Mouse (Mus musculus) MEL (cell line): ENCODE results near the gene Fosl1.
A peak's percentile ranks its signal among the peaks of the same experiment; 100 is the strongest.

ENCODE experiments used
- CHD2 ChIP-seq: IDR thresholded peaks from 2 replicates; pipeline ENCODE4 v1.6.1; 2011; ENCODE audit warnings: low read length, improper control_type of control experiment
- CTCF ChIP-seq, 3 experiments: IDR thresholded peaks in 2 of 3; conservative IDR thresholded peaks in 1 of 3; 2 replicates each; pipeline ENCODE4 v1.5.1; 2011 to 2012; ENCODE audit warnings: low read length in 3 of 3, low read depth in 2 of 3, mild to moderate bottlenecking in 2 of 3, improper control_type of control experiment in 1 of 3, inconsistent platforms in 1 of 3, mixed read lengths in 1 of 3, moderate library complexity in 1 of 3; ENCODE audit not compliant: control insufficient read depth in 1 of 3, insufficient read depth in 1 of 3, poor library complexity in 1 of 3, severe bottlenecking in 1 of 3
- E2F4 ChIP-seq: IDR thresholded peaks from 2 replicates; pipeline ENCODE4 v1.6.1; 2011; ENCODE audit warnings: low read depth, low read length, improper control_type of control experiment, borderline replicate concordance
- KAT2A ChIP-seq: conservative IDR thresholded peaks from 2 replicates; pipeline ENCODE4 v1.6.1; 2012; ENCODE audit warnings: low read depth, low read length, improper control_type of control experiment, inconsistent platforms
- MAZ ChIP-seq: IDR thresholded peaks from 2 replicates; pipeline ENCODE4 v1.6.1; 2012; ENCODE audit warnings: low read depth, mild to moderate bottlenecking, inconsistent platforms, low read length, improper control_type of control experiment
- POLR2A ChIP-seq, 2 experiments: IDR thresholded peaks; 2 replicates each; pipeline ENCODE4 v1.6.1; 2011 to 2012; ENCODE audit warnings: low read length in 2 of 2, mild to moderate bottlenecking in 2 of 2, control low read depth in 1 of 2, improper control_type of control experiment in 1 of 2, low read depth in 1 of 2, moderate library complexity in 1 of 2; ENCODE audit not compliant: control insufficient read depth in 1 of 2, insufficient read depth in 1 of 2, poor library complexity in 1 of 2
- POLR2AphosphoS2 ChIP-seq: IDR thresholded peaks from 2 replicates; pipeline ENCODE4 v1.6.1; 2011; ENCODE audit warnings: low read length, improper control_type of control experiment
- TCF12 ChIP-seq: IDR thresholded peaks from 2 replicates; pipeline ENCODE4 v1.6.1; 2014; ENCODE audit warnings: low read depth, mild to moderate bottlenecking, inconsistent platforms, low read length, improper control_type of control experiment, moderate library complexity
- ZC3H11A ChIP-seq: IDR thresholded peaks from 2 replicates; pipeline ENCODE4 v1.6.1; 2012; ENCODE audit warnings: low read depth, mild to moderate bottlenecking, inconsistent platforms, low read length, improper control_type of control experiment

DNA sequence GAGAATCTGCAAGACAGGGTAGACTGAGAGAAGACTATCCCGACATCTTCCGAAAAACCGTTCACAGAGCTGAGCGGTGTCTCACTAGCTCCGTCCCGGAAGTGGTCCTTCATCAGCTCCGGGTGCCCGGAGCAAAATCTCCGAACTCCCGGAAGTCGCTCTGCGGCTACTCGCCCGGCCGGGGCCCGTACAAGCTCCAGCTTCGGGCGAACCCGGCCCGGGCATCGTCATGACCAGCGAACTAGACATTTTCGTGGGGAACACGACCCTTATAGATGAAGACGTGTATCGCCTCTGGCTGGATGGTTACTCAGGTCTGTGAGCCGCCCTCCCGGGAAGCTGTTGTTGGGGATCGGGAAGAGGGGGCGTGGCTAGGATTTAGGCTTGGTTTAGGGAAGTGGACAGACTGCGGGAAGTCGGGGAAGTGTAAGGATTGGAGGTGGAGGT is 13.1 kb downstream of the Fosl1 start, which contains the start of gene Fibp:
- no peak; the same call in 1 of the 2 replicates for TF ChIP-seq MAZ
- no peak for TF ChIP-seq ZC3H11A
- peak; percentile 89 to 96 for TF ChIP-seq POLR2A (IDR thresholded peaks at IDR 0.05; ENCODE audit: control insufficient read depth in 1 of 2, insufficient read depth in 1 of 2, low read depth in 1 of 2, low read length in 2 of 2, poor library complexity in 1 of 2)
- no peak for TF ChIP-seq CTCF (IDR thresholded peaks at IDR 0.05 in 2 of 3, conservative IDR thresholded peaks at IDR 0.05 in 1 of 3; ENCODE audit: control insufficient read depth in 1 of 3, insufficient read depth in 1 of 3, low read depth in 2 of 3, low read length in 3 of 3, poor library complexity in 1 of 3, severe bottlenecking in 1 of 3)
- TF ChIP-seq E2F4: no peak
- TF ChIP-seq TCF12: peak; percentile 76
- no peak for TF ChIP-seq CHD2
- TF ChIP-seq KAT2A: peak; percentile 25; the same call in 1 of the 2 replicates
- TF ChIP-seq POLR2AphosphoS2: peak; percentile 93
